Mouse (Mus musculus) hindbrain, embryonic 15.5 days (tissue): ENCODE measurements at regions not wholly inside any gene's neighbourhood (a gene's known extent, or its start where the extent isn't known, plus 50 kb on each side); places are given as distances from the start of the nearest gene placed in this dataset.

Experiments
- ATAC-seq: fragments of 200-750 bp; cut with Nextera tagmentation; 2 replicates; pipeline ENCODE4 v1.8.0; 2017; ENCODE audit warnings: low read depth, moderate number of reproducible peaks, moderate TSS enrichment; ENCODE audit not compliant: low FRiP score
- H3K27ac ChIP-seq: fragments of 300-500 bp; sonication (generic); replicated peaks from 2 replicates; pipeline ENCODE4 v1.5.1; 2015; ENCODE audit warnings: mild to moderate bottlenecking, inconsistent platforms
- H3K27me3 ChIP-seq: fragments of 300-500 bp; sonication (generic); 2 replicates; pipeline ENCODE4 v1.6.1; 2015; ENCODE audit warnings: control low read depth, inconsistent platforms
- H3K36me3 ChIP-seq: fragments of 300-500 bp; sonication (generic); 2 replicates; pipeline ENCODE4 v1.6.1; 2015; ENCODE audit warnings: control low read depth, inconsistent platforms
- H3K4me1 ChIP-seq: fragments of 300-500 bp; sonication (generic); replicated peaks from 2 replicates; pipeline ENCODE4 v1.6.1; 2015; ENCODE audit warnings: control low read depth, inconsistent platforms
- H3K4me2 ChIP-seq: fragments of 300-500 bp; sonication (generic); 2 replicates; pipeline ENCODE4 v1.6.1; 2015; ENCODE audit warnings: moderate library complexity, mild to moderate bottlenecking, inconsistent platforms
- H3K4me3 ChIP-seq: fragments of 300-500 bp; sonication (generic); 2 replicates; pipeline ENCODE4 v1.5.1; 2015; ENCODE audit warnings: mild to moderate bottlenecking, inconsistent platforms
- H3K9ac ChIP-seq: fragments of 300-500 bp; sonication (generic); 2 replicates; pipeline ENCODE4 v1.6.1; 2015; ENCODE audit warnings: inconsistent platforms
- H3K9me3 ChIP-seq: fragments of 300-500 bp; sonication (generic); 2 replicates; pipeline ENCODE4 v1.6.1; 2016; ENCODE audit warnings: control low read depth, inconsistent platforms
- whole genome bisulfite sequencing: fragments of 180-500 bp; shearing (Covaris S2); methylation state at CpG from one replicate; pipeline ENCODE4 v1.1.7; 2015; 5-methylcytosine and 5-hydroxymethylcytosine counted together

DNA sequence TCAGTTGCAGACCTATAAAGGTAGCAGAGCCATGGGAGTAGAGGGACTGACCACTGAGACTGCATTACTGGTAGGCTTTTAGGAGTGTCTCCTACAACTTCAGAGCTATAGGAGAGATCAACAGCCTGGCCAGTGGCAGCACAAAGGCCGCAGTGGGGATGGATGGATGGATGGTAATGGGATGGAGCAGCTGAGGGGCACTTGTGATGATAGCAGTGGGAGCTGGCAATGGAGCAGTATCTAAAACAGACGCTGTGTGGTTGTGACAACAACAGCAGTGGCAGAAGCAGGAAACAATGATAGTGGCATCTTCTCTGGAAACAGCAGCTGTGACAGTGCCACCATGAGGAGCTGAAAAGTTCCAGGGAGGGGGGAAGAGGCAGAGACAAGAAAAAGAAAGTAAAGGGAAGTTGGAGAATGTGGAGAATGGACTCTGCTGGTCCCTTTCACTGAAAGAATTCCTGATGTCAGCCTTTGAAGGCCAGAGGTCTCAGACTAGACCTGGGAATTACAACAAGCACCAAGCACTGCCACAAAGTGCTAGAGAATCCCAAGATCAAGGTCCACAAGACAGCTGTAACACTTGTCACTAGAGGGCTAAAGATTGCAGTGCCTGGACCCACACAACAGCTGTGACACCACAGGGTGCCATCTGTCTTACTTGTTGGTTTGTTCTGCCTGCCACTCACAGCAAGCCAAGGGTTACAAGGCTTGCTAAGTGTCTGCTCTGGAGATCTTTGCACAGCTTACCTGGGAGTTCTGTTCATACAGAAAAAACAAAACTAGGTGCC, 624.1 kb upstream of the Pitx2 start:
- H3K27ac ChIP-seq, result no peak overlapping the region
- no peak for ATAC-seq

DNA sequence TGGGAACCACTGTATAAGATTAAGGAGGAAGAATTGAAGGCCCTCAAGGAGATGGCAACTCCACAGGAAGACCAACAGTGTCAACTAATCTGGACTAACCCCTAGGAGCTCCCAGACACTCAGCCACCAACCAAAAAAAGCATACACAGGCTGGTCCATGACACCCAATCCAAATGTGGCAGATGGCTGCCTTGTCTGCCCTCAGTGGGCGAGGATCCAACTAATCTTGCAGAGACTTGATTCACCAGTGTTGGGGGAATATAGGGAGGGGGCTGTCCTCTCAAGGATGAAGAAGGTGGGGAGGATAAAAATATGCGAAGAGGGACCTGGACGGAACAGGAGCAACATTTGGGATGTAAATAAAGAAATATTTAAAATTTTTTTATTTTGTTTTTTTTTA, 629.1 kb upstream of the Pitx2 start:
- Histone ChIP-seq H3K4me3 (no peak overlapping the region), H3K27ac (no peak overlapping the region), H3K9me3 (no peaks in the 10 kb centered on the region), H3K9ac (no peak overlapping the region), H3K4me2 (no peak overlapping the region), H3K36me3 (no peaks in the 10 kb centered on the region), H3K4me1 (no peaks in the 10 kb centered on the region), H3K27me3 (no peaks in the 10 kb centered on the region)
- 90% methylated on average over 3 of the region's 3 CpGs for WGBS
- no peak for ATAC-seq

More for the DNA sequence above, 624.1 kb upstream of the Pitx2 start:
- H3K27me3 ChIP-seq, result no peaks in the 10 kb centered on the region
- H3K4me1 ChIP-seq, result no peaks in the 10 kb centered on the region
- H3K9ac ChIP-seq, result no peak overlapping the region
- H3K4me3 ChIP-seq, result no peak overlapping the region
- H3K36me3 ChIP-seq, result no peaks in the 10 kb centered on the region
- 63% methylated on average over 2 of the region's 2 CpGs for WGBS
- no peaks in the 10 kb centered on the region for H3K9me3 ChIP-seq
- H3K4me2 ChIP-seq, result no peak overlapping the region

DNA sequence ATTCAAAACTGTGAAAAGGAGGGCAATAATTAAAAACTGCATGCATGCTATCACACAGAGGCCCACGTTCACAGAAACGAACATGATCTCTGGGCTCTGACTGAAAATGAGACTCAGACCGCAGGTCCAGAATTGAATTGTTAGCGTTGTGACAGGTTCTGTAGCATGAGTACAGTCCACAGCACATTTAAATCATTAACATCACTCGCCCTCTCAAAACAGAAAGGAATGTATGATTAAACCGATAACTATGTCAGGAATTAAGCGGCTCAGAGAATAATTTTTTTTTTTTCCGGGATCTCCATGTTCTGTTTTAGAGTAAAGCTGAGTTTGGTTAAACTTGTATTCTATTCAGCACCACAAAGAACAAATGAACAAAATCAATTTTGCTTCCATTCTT, 634.3 kb upstream of the Pitx2 start:
- no peaks in the 10 kb centered on the region for H3K9me3 ChIP-seq
- no peak overlapping the region for H3K27ac ChIP-seq
- H3K4me1 ChIP-seq, result no peaks in the 10 kb centered on the region
- no peak overlapping the region for H3K4me3 ChIP-seq
- H3K27me3 ChIP-seq, result no peaks in the 10 kb centered on the region
- ATAC-seq, result no peak
- H3K36me3 ChIP-seq, result no peaks in the 10 kb centered on the region
- no peak overlapping the region for H3K4me2 ChIP-seq
- 73% methylated on average over 8 of the region's 8 CpGs for WGBS
- no peak overlapping the region for H3K9ac ChIP-seq

DNA sequence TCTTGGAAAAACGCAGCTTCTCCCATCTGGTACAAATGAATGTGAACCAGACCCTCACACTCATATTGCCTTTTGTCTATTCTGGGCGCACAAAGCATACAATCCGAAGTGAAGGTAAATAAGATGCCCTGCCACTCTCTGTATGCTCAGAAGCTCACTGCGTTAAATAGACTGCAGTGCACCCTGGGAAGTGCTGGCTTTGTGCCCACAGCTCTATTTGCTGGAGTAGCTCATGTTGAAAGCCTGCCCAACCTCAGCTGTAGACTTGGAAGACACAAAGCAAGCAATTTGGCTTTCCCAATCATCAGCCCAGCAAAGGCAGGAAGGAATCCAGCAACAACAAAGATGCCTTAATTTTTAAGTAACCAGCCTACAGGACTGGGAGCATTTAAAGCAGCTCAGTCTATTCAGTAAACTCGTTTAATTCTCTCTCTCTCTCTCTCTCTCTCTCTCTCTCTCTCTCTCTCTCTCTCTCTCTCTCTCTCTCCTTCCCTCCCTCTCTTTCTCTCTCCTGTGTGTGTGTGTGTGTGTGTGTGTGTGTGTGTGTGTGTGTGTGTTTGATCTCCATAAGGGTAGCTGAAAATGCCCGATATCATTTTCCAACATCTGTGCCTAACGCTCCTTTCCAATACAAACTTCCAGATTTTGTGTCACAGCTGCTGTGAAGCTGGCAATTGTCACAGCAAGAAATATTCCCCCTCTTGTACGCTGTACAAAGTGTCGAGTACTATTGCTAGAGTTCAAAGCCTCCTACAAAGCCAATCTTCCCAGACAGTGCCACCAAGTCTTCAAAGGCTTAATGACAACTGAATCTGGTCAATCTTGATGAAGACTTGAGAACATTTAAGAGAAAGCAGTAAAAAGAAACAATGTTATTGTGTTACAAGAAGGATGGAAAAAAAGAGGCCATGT, 650.5 kb upstream of the Fam241a start:
- no peaks in the 10 kb centered on the region for H3K27me3 ChIP-seq
- H3K36me3 ChIP-seq, result no peaks in the 10 kb centered on the region
- WGBS, result 34% methylated on average over 9 of the region's 9 CpGs
- H3K4me2 ChIP-seq, result peak overlapping the region; percentile 18; the same call in 1 of the 2 replicates
- ATAC-seq, result peak; percentile 95
- no peak overlapping the region for H3K4me3 ChIP-seq
- peaks cover 5% of the 10 kb centered on the region; the same call in 1 of the 2 replicates for H3K4me1 ChIP-seq
- no peak overlapping the region for H3K9ac ChIP-seq
- no peaks in the 10 kb centered on the region for H3K9me3 ChIP-seq
- H3K27ac ChIP-seq, result peak overlapping the region; percentile 63

DNA sequence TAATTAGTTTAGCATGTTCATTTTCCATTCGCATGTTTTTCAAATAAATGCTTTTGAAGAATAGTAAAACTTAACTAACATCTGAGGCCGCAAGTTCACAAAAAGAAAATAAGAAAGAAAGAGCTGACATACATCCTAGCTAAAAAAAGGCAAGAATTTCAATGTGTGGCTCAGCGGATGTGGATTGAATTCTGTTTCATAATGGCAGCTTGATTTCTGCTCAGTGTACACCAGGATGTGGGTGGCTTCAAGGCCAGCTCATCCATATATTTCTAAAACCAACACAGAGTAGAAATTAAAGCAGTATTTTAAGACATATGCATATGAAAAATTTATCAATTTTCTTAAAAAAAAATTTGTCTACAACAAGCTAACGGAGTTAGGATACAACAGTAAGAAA, 629.3 kb upstream of the Fam241a start:
- H3K9me3 ChIP-seq, result no peaks in the 10 kb centered on the region
- no peak overlapping the region for H3K27ac ChIP-seq
- WGBS, result 87% methylated on average over 4 of the region's 4 CpGs
- H3K4me3 ChIP-seq, result no peak overlapping the region
- ATAC-seq, result no peak
- H3K36me3 ChIP-seq, result no peaks in the 10 kb centered on the region
- H3K4me1 ChIP-seq, result peaks cover 4% of the 10 kb centered on the region; the same call in 1 of the 2 replicates
- no peak overlapping the region for H3K4me2 ChIP-seq
- H3K9ac ChIP-seq, result no peak overlapping the region
- no peaks in the 10 kb centered on the region for H3K27me3 ChIP-seq

DNA sequence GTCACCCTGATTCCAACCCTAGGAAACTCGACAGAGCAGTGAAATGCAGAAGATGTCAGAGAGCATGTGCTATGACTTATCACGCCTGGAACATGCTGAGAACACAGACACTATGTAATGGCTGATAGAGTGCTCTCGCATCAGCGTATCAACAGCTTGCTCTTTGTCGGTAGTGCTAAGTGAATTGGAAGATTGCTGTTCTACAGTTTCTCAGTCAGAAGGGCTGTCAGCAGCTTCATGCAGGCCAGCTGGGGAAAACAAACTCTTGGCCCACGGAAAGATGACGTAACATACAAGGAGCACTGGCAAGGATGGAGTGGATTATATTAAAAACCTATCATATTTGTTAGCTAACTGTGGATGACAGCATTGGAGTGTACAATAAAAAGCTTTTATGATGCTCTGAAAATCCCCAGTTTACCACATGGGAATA, 624.6 kb upstream of the Fam241a start:
- Histone ChIP-seq H3K4me2 (peak overlapping the region; percentile 46), H3K9ac (no peak overlapping the region), H3K36me3 (no peaks in the 10 kb centered on the region), H3K27ac (peak overlapping the region; percentile 23; the same call in 1 of the 2 replicates), H3K4me3 (no peak overlapping the region), H3K27me3 (no peaks in the 10 kb centered on the region), H3K9me3 (no peaks in the 10 kb centered on the region), H3K4me1 (peaks cover 17% of the 10 kb centered on the region; the same call in 1 of the 2 replicates)
- 36% methylated on average over 7 of the region's 7 CpGs for WGBS
- peak; percentile 89 for ATAC-seq

DNA sequence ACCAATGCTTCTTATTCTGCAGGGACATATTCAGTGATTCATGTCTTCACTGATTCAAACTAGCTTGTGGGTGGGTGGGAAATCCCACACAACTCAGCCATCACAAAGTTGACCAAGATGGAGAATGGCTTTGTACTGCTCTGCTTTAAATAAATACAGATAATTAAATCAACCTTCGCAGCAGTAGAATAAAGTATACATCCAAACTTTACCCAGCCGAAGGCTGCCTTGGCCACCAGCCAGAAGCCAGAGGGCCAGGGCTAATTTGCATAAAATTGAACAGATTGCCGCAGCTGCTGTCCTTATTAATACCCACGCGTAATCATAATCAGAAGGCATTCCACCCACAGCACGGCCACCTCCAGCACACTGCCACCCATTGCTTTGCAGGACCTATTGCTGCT, 623.8 kb upstream of the Fam241a start:
- H3K9ac ChIP-seq, result no peak overlapping the region
- H3K4me3 ChIP-seq, result peak overlapping the region; percentile 18
- peak overlapping the region; percentile 46 for H3K4me2 ChIP-seq
- no peaks in the 10 kb centered on the region for H3K27me3 ChIP-seq
- H3K9me3 ChIP-seq, result no peaks in the 10 kb centered on the region
- WGBS, result 17% methylated on average over 6 of the region's 6 CpGs
- peaks cover 17% of the 10 kb centered on the region; the same call in 1 of the 2 replicates for H3K4me1 ChIP-seq
- no peaks in the 10 kb centered on the region for H3K36me3 ChIP-seq
- ATAC-seq, result peak; percentile 82
- H3K27ac ChIP-seq, result peak overlapping the region; percentile 23; the same call in 1 of the 2 replicates

DNA sequence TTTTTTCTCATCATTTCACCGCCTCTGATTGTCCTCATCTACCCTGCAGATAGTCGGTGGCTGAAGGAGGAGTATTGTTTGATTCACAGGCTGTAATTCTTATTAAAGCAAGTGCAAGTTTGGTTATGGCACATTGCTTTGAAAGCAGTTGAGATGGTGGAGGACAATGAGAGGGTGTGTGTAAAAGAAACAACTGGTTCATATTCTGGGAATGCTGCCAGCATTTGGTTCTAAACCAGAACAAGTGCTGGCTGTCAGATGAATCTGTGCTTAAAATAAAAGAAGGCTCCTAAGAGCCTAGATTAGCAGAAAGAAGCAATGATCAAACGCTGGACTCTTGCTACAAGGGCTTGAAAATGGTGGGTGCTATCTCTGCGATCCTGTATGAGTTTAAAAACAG, 622.7 kb upstream of the Fam241a start:
- Histone ChIP-seq H3K4me3 (no peak overlapping the region), H3K9ac (no peak overlapping the region), H3K27me3 (no peaks in the 10 kb centered on the region), H3K4me2 (no peak overlapping the region), H3K36me3 (no peaks in the 10 kb centered on the region), H3K4me1 (peaks cover 17% of the 10 kb centered on the region; the same call in 1 of the 2 replicates), H3K27ac (no peak overlapping the region), H3K9me3 (no peaks in the 10 kb centered on the region)
- ATAC-seq, result no peak
- 62% methylated on average over 4 of the region's 4 CpGs for WGBS

DNA sequence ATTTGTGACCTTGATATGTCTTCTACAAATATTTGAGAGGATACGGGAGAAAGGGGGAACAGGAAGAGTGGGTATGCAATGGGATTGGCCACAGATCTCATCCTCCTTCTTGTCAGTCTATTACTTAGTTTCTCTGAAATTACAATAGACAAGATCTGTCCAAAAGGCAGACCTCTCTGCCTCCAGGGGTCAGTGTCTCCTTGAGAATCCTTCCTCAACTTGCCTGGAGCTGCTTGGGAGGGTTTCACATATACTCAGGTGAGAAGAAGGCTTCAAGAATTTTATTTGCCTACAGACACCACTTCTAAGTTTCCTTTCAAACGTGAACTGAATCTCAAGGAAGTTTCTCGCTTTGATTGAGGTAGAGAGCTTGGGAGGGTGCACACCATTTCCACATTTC, 575.0 kb upstream of the Fam241a start:
- no peaks in the 10 kb centered on the region for H3K9me3 ChIP-seq
- no peaks in the 10 kb centered on the region for H3K4me1 ChIP-seq
- ATAC-seq, result no peak
- H3K9ac ChIP-seq, result no peak overlapping the region
- H3K27me3 ChIP-seq, result no peaks in the 10 kb centered on the region
- no peak overlapping the region for H3K4me2 ChIP-seq
- H3K27ac ChIP-seq, result no peak overlapping the region
- no peaks in the 10 kb centered on the region for H3K36me3 ChIP-seq
- no peak overlapping the region for H3K4me3 ChIP-seq
- 48% methylated on average over 3 of the region's 3 CpGs for WGBS

DNA sequence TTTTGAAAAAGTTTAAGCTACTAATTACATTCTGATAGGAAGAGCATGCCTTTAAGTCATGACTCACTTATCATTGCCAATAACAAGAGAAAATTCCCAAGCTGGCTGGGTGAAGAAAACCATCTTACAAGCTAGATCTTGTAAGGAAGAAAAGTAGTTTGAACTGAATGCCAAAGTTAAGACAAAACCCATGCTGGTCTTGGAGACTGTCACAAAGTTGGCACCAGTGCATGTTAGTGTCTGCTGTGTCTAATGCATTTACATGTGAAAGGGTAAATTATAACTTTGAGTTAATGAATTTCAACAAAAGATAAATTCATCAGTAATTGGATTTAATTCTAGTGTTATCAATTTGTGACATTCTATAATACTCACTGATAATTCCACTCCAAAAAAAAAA, 533.6 kb upstream of the Fam241a start:
- H3K9me3 ChIP-seq, result no peaks in the 10 kb centered on the region
- ATAC-seq, result no peak
- no peak overlapping the region for H3K9ac ChIP-seq
- no peaks in the 10 kb centered on the region for H3K36me3 ChIP-seq
- no peaks in the 10 kb centered on the region for H3K4me1 ChIP-seq
- no peak overlapping the region for H3K4me2 ChIP-seq
- H3K4me3 ChIP-seq, result no peak overlapping the region
- no peaks in the 10 kb centered on the region for H3K27me3 ChIP-seq
- no peak overlapping the region for H3K27ac ChIP-seq

DNA sequence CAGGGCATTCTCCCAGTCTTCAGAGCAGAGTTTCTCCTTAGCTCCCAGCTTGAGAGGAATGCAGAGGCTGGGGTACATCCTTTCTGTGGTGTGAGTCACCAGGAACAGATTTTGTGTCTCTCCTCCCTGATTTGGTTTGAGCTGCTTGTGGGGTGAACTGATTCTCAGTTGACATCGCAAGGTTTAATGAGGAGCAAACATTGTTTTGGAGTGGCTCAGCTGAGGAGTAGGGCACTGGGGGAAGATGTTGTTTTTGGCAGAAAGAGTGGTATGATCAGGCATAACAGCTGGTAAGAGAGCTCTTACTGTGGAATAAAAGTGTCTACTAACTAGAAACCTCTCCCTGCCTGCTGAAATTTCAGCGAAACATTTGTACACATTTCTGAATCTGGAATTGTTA, 519.4 kb upstream of the Fam241a start:
- WGBS, result 93% methylated on average over 2 of the region's 2 CpGs
- Histone ChIP-seq H3K9me3 (no peaks in the 10 kb centered on the region), H3K9ac (no peak overlapping the region), H3K4me1 (no peaks in the 10 kb centered on the region), H3K27me3 (no peaks in the 10 kb centered on the region), H3K4me3 (no peak overlapping the region), H3K36me3 (no peaks in the 10 kb centered on the region), H3K4me2 (no peak overlapping the region), H3K27ac (no peak overlapping the region)
- no peak for ATAC-seq

DNA sequence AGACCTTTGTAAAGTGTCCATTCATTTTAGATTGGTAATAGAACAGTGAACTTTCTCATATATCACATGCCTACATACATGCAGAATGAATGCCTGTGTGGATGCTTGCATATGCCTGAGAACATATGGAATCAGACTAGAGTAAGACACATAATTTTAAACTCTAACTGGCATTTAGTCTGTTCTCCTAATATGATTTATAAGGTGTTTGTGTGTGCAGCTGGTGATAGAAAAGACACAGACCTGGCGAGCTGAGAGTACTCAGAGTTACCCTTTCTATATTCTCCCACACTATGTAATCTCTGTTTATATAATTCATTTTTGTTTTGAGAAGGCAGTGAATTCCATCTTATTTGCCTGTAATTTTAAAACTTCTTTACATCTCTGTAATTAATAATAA, 517.4 kb upstream of the Fam241a start:
- Histone ChIP-seq H3K36me3 (no peaks in the 10 kb centered on the region), H3K4me2 (no peak overlapping the region), H3K4me3 (no peak overlapping the region), H3K9ac (no peak overlapping the region), H3K9me3 (no peaks in the 10 kb centered on the region), H3K27ac (no peak overlapping the region), H3K4me1 (no peaks in the 10 kb centered on the region), H3K27me3 (no peaks in the 10 kb centered on the region)
- 76% methylated on average over 1 of the region's 1 CpGs for WGBS
- no peak for ATAC-seq
